Mouse (Mus musculus) limb, embryonic 14.5 days (tissue): ENCODE data around the gene Pitpnc1. TPM values are rescaled to one million over a fixed set of nuclear protein-coding genes. Genes with fewer than 3 reads are reported as not detected.

Experiments
- ATAC-seq: fragments of 200-750 bp; cut with Nextera tagmentation; 2 replicates; pipeline ENCODE4 v1.8.0; 2017; ENCODE audit warnings: low read depth, moderate number of reproducible peaks, moderate TSS enrichment; ENCODE audit not compliant: low FRiP score
- DNase-seq: peaks from one replicate; pipeline ENCODE4 v3.0.0-alpha.2; 2015; ENCODE audit warnings: low spot score
- H3K27ac ChIP-seq: fragments of 300-500 bp; sonication (generic); replicated peaks from 2 replicates; pipeline ENCODE4 v1.5.1; 2014; ENCODE audit warnings: low read depth, mild to moderate bottlenecking, low read length, moderate library complexity, mixed read lengths
- H3K27me3 ChIP-seq: fragments of 300-500 bp; sonication (generic); 2 replicates; pipeline ENCODE4 v1.6.1; 2014; ENCODE audit warnings: low read length, mixed read lengths; ENCODE audit not compliant: control insufficient read depth, insufficient read depth
- H3K36me3 ChIP-seq: fragments of 300-500 bp; sonication (generic); 2 replicates; pipeline ENCODE4 v1.6.1; 2014; ENCODE audit warnings: mild to moderate bottlenecking, low read length, moderate library complexity, mixed read lengths; ENCODE audit not compliant: control insufficient read depth, insufficient read depth
- H3K4me1 ChIP-seq: fragments of 300-500 bp; sonication (generic); 2 replicates; pipeline ENCODE4 v1.6.1; 2014; ENCODE audit warnings: antibody characterized with exemption, low read length, mixed read lengths; ENCODE audit not compliant: control insufficient read depth, insufficient read depth
- H3K4me2 ChIP-seq: fragments of 300-500 bp; sonication (generic); replicated peaks from 2 replicates; pipeline ENCODE4 v1.6.1; 2014; ENCODE audit warnings: low read depth, mild to moderate bottlenecking, low read length, moderate library complexity; ENCODE audit not compliant: severe bottlenecking
- H3K4me3 ChIP-seq: fragments of 300-500 bp; sonication (generic); replicated peaks from 2 replicates; pipeline ENCODE4 v1.5.1; 2014; ENCODE audit warnings: low read length
- H3K9ac ChIP-seq: fragments of 300-500 bp; sonication (generic); 2 replicates; pipeline ENCODE4 v1.6.1; 2014; ENCODE audit warnings: mild to moderate bottlenecking, low read depth, low read length, moderate library complexity; ENCODE audit not compliant: severe bottlenecking
- H3K9me3 ChIP-seq: fragments of 300-500 bp; sonication (generic); 2 replicates; pipeline ENCODE4 v1.6.1; 2016; ENCODE audit warnings: low read length; ENCODE audit not compliant: control insufficient read depth
- POLR2A ChIP-seq: fragments of 200-500 bp; IDR thresholded peaks from 2 replicates; pipeline ENCODE4 v1.8.0; 2012; ENCODE audit warnings: inconsistent platforms, mild to moderate bottlenecking, moderate library complexity, borderline replicate concordance; ENCODE audit not compliant: insufficient read depth, insufficient read length; ENCODE audit errors: extremely low read depth
- WGBS: fragments of 180-500 bp; shearing (Covaris S2); extraction: QIAGEN DNeasy Blood & Tissue Kit; methylation state at CpG from one replicate; pipeline ENCODE4 v1.1.7; 2014; 5-methylcytosine and 5-hydroxymethylcytosine counted together
- polyA plus RNA-seq, 2 experiments: library from polyadenylated mRNA; depleted of rRNA in 1 of 2; stranded (reverse) in 1 of 2; unstranded in 1 of 2; fragments of >200 nt; fragmentation: Nextera tagmentation in 1 of 2; extraction: Ambion mirVana in 1 of 2; gene quantifications; 2 replicates each; pipeline versions ENCODE4 v1.2.1 to v1.2.3; 2012 to 2014

Gene Pitpnc1
- polyA plus RNA-seq, 2 experiments: 20.4 to 25.2 TPM

- TF ChIP-seq POLR2A: no peak
- Histone ChIP-seq H3K4me1 (0 out of 2 replicates have a peak, but pooled peaks cover 5% of the 10 kb centered on the region), H3K36me3 (peaks cover 11% of the 10 kb centered on the region), H3K4me3 (no peak overlapping the region), H3K9me3 (no peaks in the 10 kb centered on the region), H3K27me3 (no peaks in the 10 kb centered on the region), H3K9ac (no peak overlapping the region), H3K27ac (no peak overlapping the region), H3K4me2 (no peak overlapping the region)
- no peak for ATAC-seq
- DNase-seq: no peak
- 76% methylated on average over 2 of the region's 2 CpGs for WGBS
Measured at GRCm38 (mm10) chr11:107190376-107190775, 280.1 kb downstream of the Pitpnc1 start.

GRCm38 (mm10) chr11:107188565-107189552 is 281.6 kb downstream of the Pitpnc1 start, which contains the start of gene Nol11:
Nol11 (minus strand) TSS chr11:107189381.
- Histone ChIP-seq H3K27me3 (no peaks in the 10 kb centered on the region), H3K36me3 (peaks cover 26% of the 10 kb centered on the region), H3K4me1 (0 out of 2 replicates have a peak, but pooled peaks cover 5% of the 10 kb centered on the region), H3K4me3 (peak within 1 kb of the TSS; percentile 96), H3K9me3 (no peaks in the 10 kb centered on the region), H3K27ac (peak within 1 kb of the TSS; percentile 61), H3K9ac (peak within 1 kb of the TSS; percentile 93), H3K4me2 (peak within 1 kb of the TSS; percentile 78)
- WGBS: under 1% methylated on average over 62 of the region's 62 CpGs
- DNase-seq: peak; percentile 96
- peak; percentile 57; the same call in 1 of the 2 replicates for TF ChIP-seq POLR2A
- peak; percentile 98 for ATAC-seq

- 0 out of 2 replicates have a peak, but pooled peaks cover 5% of the 10 kb centered on the region for H3K4me1 ChIP-seq
- H3K9me3 ChIP-seq: no peaks in the 10 kb centered on the region
- ATAC-seq (no peak), DNase-seq (no peak)
- H3K36me3 ChIP-seq: peaks cover 72% of the 10 kb centered on the region
- H3K9ac ChIP-seq: no peak overlapping the region
- no peak for TF ChIP-seq POLR2A
- 83% methylated on average over 8 of the region's 8 CpGs for WGBS
- no peaks in the 10 kb centered on the region for H3K27me3 ChIP-seq
- no peak overlapping the region for H3K27ac ChIP-seq
- H3K4me2 ChIP-seq: no peak overlapping the region
- H3K4me3 ChIP-seq: no peak overlapping the region
Measured at GRCm38 (mm10) chr11:107183777-107184176, 286.7 kb downstream of the Pitpnc1 start.

GRCm38 (mm10) chr11:107161215-107161614 is 309.3 kb downstream of the Pitpnc1 start:
- H3K27ac ChIP-seq: no peak overlapping the region
- no peaks in the 10 kb centered on the region for H3K4me1 ChIP-seq
- no peak overlapping the region for H3K4me3 ChIP-seq
- H3K9me3 ChIP-seq: no peaks in the 10 kb centered on the region
- peaks cover 13% of the 10 kb centered on the region for H3K36me3 ChIP-seq
- 85% methylated on average over 4 of the region's 4 CpGs for WGBS
- TF ChIP-seq POLR2A: no peak
- no peaks in the 10 kb centered on the region for H3K27me3 ChIP-seq
- H3K4me2 ChIP-seq: no peak overlapping the region
- ATAC-seq (no peak), DNase-seq (no peak)
- no peak overlapping the region for H3K9ac ChIP-seq

- no peak for TF ChIP-seq POLR2A
- no peaks in the 10 kb centered on the region for H3K9me3 ChIP-seq
- ATAC-seq (no peak), DNase-seq (no peak)
- WGBS: 40% methylated on average over 1 of the region's 1 CpGs
- 0 out of 2 replicates have a peak, but pooled peaks cover 1% of the 10 kb centered on the region for H3K36me3 ChIP-seq
- no peak overlapping the region for H3K4me2 ChIP-seq
- no peaks in the 10 kb centered on the region for H3K27me3 ChIP-seq
- H3K9ac ChIP-seq: no peak overlapping the region
- no peak overlapping the region for H3K27ac ChIP-seq
- no peak overlapping the region for H3K4me3 ChIP-seq
- H3K4me1 ChIP-seq: no peaks in the 10 kb centered on the region
Measured at GRCm38 (mm10) chr11:107159034-107159433, 311.5 kb downstream of the Pitpnc1 start.

Other genes starting within 250 kb of the Pitpnc1 start
- 47.2 and 70.9 TPM in 2 replicates for gene Psmd12, start 8.8 kb upstream of the Pitpnc1 start, polyA plus RNA-seq (2012; rRNA removed)
- 156 and 158 TPM in 2 replicates for gene Psmd12, start 8.8 kb upstream of the Pitpnc1 start, polyA plus RNA-seq (2014; fragmentation: Nextera tagmentation; extraction: Ambion mirVana)
- 15.9 and 20.7 TPM in 2 replicates for gene Helz, start 77.2 kb upstream of the Pitpnc1 start, polyA plus RNA-seq (2012; rRNA removed)
- gene Helz, start 77.2 kb upstream of the Pitpnc1 start, polyA plus RNA-seq (2014; fragmentation: Nextera tagmentation; extraction: Ambion mirVana): 21.6 and 22.4 TPM in 2 replicates
- 14.4 and 14.8 TPM in 2 replicates for gene Cacng1, start 245.8 kb upstream of the Pitpnc1 start, polyA plus RNA-seq (2012; rRNA removed)
- gene Cacng1, start 245.8 kb upstream of the Pitpnc1 start, polyA plus RNA-seq (2014; fragmentation: Nextera tagmentation; extraction: Ambion mirVana): 10.3 and 13.1 TPM in 2 replicates